Mouse (Mus musculus) G1E (cell line): ENCODE data around the gene Chad.

Experiments
- CTCF ChIP-seq: IDR thresholded peaks from 2 replicates; pipeline ENCODE4 v1.5.1; 2012; ENCODE audit warnings: low read depth, low read length, inconsistent platforms, mixed read lengths
- POLR2AphosphoS5 ChIP-seq: IDR thresholded peaks from 2 replicates; pipeline ENCODE4 v1.6.1; 2012; ENCODE audit warnings: low read depth, low read length, inconsistent platforms; ENCODE audit not compliant: insufficient replicate concordance

DNA sequence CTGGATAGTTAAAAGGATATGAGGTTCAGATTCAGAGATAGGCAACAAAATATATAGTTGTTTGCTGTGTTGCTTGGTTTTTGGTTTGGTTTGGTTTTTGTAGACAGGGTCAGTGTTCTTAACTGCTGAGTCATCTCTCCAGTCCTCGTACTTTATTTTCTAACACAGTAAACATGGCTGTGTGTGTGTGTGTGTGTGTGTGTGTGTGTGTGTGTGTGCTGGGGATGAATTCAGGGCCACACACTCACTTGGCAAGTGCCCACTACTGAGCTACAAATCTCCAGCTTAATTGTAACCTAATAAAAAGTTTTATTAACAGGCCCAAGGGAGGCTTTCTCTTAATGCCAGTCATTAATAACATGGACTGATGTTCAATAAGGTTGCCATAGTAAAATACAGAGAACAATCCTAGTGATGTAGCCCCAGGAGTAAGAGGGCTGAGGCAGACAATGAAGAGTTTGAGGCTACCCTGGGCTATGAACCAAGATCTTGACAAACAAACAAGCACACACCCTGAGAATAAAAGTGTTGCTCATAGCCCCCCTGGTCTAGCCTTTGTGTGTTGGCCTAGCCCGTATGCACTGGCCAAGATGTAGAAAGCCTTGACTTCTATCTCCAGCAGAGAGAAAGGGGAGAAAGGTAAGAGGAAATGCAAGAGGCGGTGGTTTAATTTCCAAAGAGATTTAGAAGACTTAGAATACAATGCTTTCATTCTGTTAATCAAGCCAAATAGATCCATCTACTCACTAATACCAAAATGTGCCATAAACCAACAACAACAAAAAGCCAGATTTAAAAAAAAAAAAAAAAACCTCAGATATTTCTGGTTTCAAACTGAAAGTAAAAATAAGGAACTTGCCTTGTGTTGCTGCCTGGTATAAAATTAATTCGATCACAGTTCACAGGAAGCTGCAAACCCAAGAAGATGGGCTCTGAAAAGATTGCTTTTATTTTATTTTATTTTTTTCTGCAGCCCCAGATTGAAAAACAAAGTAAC is 46.2 kb downstream of the Chad start:
- TF ChIP-seq POLR2AphosphoS5 (no peak), CTCF (no peak)
